ENCODE assay signal across 8 mouse cellular contexts in genomic region chr6:49214086-49214927, GRCm38 (mm10). TPM values are rescaled to one million over a fixed set of nuclear protein-coding genes. Genes with fewer than 3 reads are reported as not detected.
DNase-seq lines count a peak whose midpoint lies in the region; ATAC-seq and TF ChIP-seq lines count a peak whose summit lies in the region.

No protein-coding gene starts in this region.

- H3K9ac ChIP-seq in heart, adult 2 months (ENCODE audit: low read depth, low read length), result peak overlapping the region; percentile 60
- H3K9ac ChIP-seq in forebrain, embryonic 12.5 days, result peak overlapping the region; percentile 96

- H3K4me3 ChIP-seq in heart, adult 2 months, result peak overlapping the region; percentile 42
- peak overlapping the region; percentile 88 for H3K4me3 ChIP-seq in forebrain, embryonic 12.5 days (replicated peaks)

- under 1% methylated on average over 74 of the region's 76 CpGs for WGBS in heart, adult 2 months
- under 1% methylated on average over 72 of the region's 76 CpGs for WGBS in forebrain, embryonic 12.5 days

- H3K79me2 ChIP-seq in heart, adult 2 months (replicated peaks; ENCODE audit: control insufficient read depth, insufficient read depth, low read length), result no peaks in the 10 kb centered on the region

- TF ChIP-seq POLR2A in heart, adult 2 months (IDR thresholded peaks at IDR 0.05; ENCODE audit: insufficient read depth, low read depth, low read length), result no peak

- intact Hi-C loops in heart, adult 2 months (cut with DNase I), result no loop called here
- intact Hi-C loops in heart, postnatal 25 days (cut with DNase I), result loop anchor here (2.0 kb wide), 1 partner anchor 142 kb away; the partner anchor contains the start of gene Malsu1

- H3K36me3 ChIP-seq in heart, adult 2 months (ENCODE audit: control insufficient read depth, insufficient read depth, low read length), result no peaks in the 10 kb centered on the region
- H3K36me3 ChIP-seq in forebrain, embryonic 12.5 days (replicated peaks), result 0 out of 2 replicates have a peak, but pooled peaks cover 3% of the 10 kb centered on the region

- H3K4me1 ChIP-seq in heart, adult 2 months (ENCODE audit: control insufficient read depth, insufficient read depth, low read length), result peaks cover 1% of the 10 kb centered on the region
- H3K4me1 ChIP-seq in forebrain, embryonic 12.5 days, result peaks cover 34% of the 10 kb centered on the region

- H3K27me3 ChIP-seq in heart, adult 2 months (ENCODE audit: control insufficient read depth, insufficient read depth, low read length), result peaks cover 35% of the 10 kb centered on the region
- H3K27me3 ChIP-seq in forebrain, embryonic 12.5 days, result no peaks in the 10 kb centered on the region

- peak; percentile 14 for ATAC-seq in forebrain, embryonic 12.5 days (ENCODE audit: low FRiP score)

- no peak for TF ChIP-seq EP300 in heart, adult 2 months (IDR thresholded peaks at IDR 0.05; ENCODE audit: insufficient read depth, low read depth, low read length)

- DNase-seq in heart, adult 2 months, result peak; percentile 40 to 57
- no peak for DNase-seq in heart, postnatal 25 days (ENCODE audit: low spot score)
- peak; percentile 10 for DNase-seq in T-cell, adult 2 months (ENCODE audit: low spot score)
- DNase-seq in induced T-regulatory cell, adult 2 months (ENCODE audit: low read depth), result peak; percentile 82
- peak; percentile 56 for DNase-seq in lung, postnatal 10 days
- peak; percentile 52 to 54 for DNase-seq in spleen, postnatal 36 days (ENCODE audit: low spot score in 2 of 2)
- DNase-seq in ovary, postnatal 14 days (ENCODE audit: low spot score), result no peak

- no peak for TF ChIP-seq CTCF in heart, adult 2 months (IDR thresholded peaks at IDR 0.05)

- H3K4me2 ChIP-seq in forebrain, embryonic 12.5 days, result peak overlapping the region; percentile 93

- H3K9me3 ChIP-seq in forebrain, embryonic 12.5 days, result no peaks in the 10 kb centered on the region

- H3K27ac ChIP-seq in heart, adult 2 months, result no peak overlapping the region
- peak overlapping the region; percentile 99 for H3K27ac ChIP-seq in forebrain, embryonic 12.5 days

RNA-seq across cellular contexts. Expression of gene Igf2bp3, which starts 0.5 kb away (rescaled TPM):
- total RNA-seq in heart, adult 2 months (2021), result not detected
- polyA plus RNA-seq in heart, adult 2 months (2012; rRNA removed), result not detected in 2 replicates
- total RNA-seq in heart, postnatal 25 days (2021), result under 1 TPM; 0.34 to 0.36 TPM
- polyA plus RNA-seq in forebrain, embryonic 12.5 days (2016; fragmentation: Nextera tagmentation; extraction: Ambion mirVana), result 98.9 and 107 TPM in 2 replicates

RNA-seq across cellular contexts. Expression of gene Tra2a, which starts 49.5 kb away (rescaled TPM):
- total RNA-seq in heart, adult 2 months (2021), result 10 to 100 TPM; 23.1 to 26.4 TPM
- 21.0 and 38.4 TPM in 2 replicates for polyA plus RNA-seq in heart, adult 2 months (2012; rRNA removed)
- 10 to 100 TPM; 24.8 to 34.4 TPM for total RNA-seq in heart, postnatal 25 days (2021)
- 164 and 168 TPM in 2 replicates for polyA plus RNA-seq in forebrain, embryonic 12.5 days (2016; fragmentation: Nextera tagmentation; extraction: Ambion mirVana)

Comparison
In these comparisons a context has a peak if more than half of its experiments do, and no peak if none do; other contexts are left out.
1. DNase-seq: peak in heart, adult 2 months (2 of 2), T-cell, adult 2 months (single experiment), induced T-regulatory cell, adult 2 months (single experiment), lung, postnatal 10 days (single experiment) and spleen, postnatal 36 days (2 of 2); none in heart, postnatal 25 days (single experiment) and ovary, postnatal 14 days (single experiment).